Comparison of ENCODE assay signal across 16 mouse cellular contexts in genomic region chrX:101929131-101929530, GRCm38 (mm10).
A peak's percentile ranks its signal among the peaks of the same experiment; 100 is the strongest.
DNase-seq lines count a peak whose midpoint lies in the region; ATAC-seq and TF ChIP-seq lines count a peak whose summit lies in the region.
"Had no signal": no experiment of that assay in that cellular context is flagged by ENCODE, and none has a peak within 500 bp of the region (broad histone marks: within the 10 kb centered on the region; RNA-seq: fewer than 3 reads in every experiment).

No protein-coding gene starts in this region.

- H3K9ac ChIP-seq in forebrain, embryonic 14.5 days (ENCODE audit: low read length) = no peak overlapping the region
- H3K9ac ChIP-seq in lung, embryonic 15.5 days = no peak overlapping the region
- H3K9ac ChIP-seq: limb, embryonic 13.5 days; liver, embryonic 14.5 days had no signal

- peak; percentile 47 for DNase-seq in forebrain, embryonic 14.5 days (ENCODE audit: low spot score)
- DNase-seq in forebrain, embryonic 10.5 days (ENCODE audit: extremely low spot score, low spot score) = no peak
- DNase-seq in lung, adult 2 months = no peak
- DNase-seq in MN1 (ENCODE audit: low spot score) (peak; percentile 12), adipocyte (ENCODE audit: low spot score) (peak; percentile 27)
- DNase-seq in thymus, postnatal 14 days = no peak
- DNase-seq in thymus, adult 18-20 months = no peak
- DNase-seq: cerebellum, adult 8-10 months; gastrocnemius, postnatal 10 days; kidney, adult 8-10 months; kidney, postnatal 36 days; layer of hippocampus, adult 9-11 months; right cerebral cortex, postnatal 25 days had no signal

- TF ChIP-seq POLR2A in lung, adult 2 months (IDR thresholded peaks at IDR 0.05; ENCODE audit: borderline replicate concordance, extremely low read depth, low read depth, low read length) = no peak

- H3K9me3 ChIP-seq in forebrain, embryonic 14.5 days (replicated peaks; ENCODE audit: control insufficient read depth, low read length) = no peaks in the 10 kb centered on the region
- H3K9me3 ChIP-seq in forebrain, embryonic 10.5 days = no peaks in the 10 kb centered on the region
- H3K9me3 ChIP-seq in lung, embryonic 15.5 days = no peaks in the 10 kb centered on the region
- H3K9me3 ChIP-seq: limb, embryonic 13.5 days had no signal

- no peak for TF ChIP-seq CTCF in lung, adult 2 months (IDR thresholded peaks at IDR 0.05; ENCODE audit: insufficient read depth, low read length)

- no peaks in the 10 kb centered on the region; the same call in 1 of the 2 replicates for H3K27me3 ChIP-seq in forebrain, embryonic 14.5 days (replicated peaks; ENCODE audit: control insufficient read depth, insufficient read depth, low read length)
- peaks cover 92% of the 10 kb centered on the region for H3K27me3 ChIP-seq in forebrain, embryonic 10.5 days (ENCODE audit: poor library complexity, severe bottlenecking)
- peaks cover 9% of the 10 kb centered on the region; the same call in 1 of the 2 replicates for H3K27me3 ChIP-seq in lung, embryonic 15.5 days

- H3K4me3 ChIP-seq in forebrain, embryonic 14.5 days (ENCODE audit: low read depth, low read length) = no peak overlapping the region
- H3K4me3 ChIP-seq in forebrain, embryonic 10.5 days = no peak overlapping the region
- no peak overlapping the region for H3K4me3 ChIP-seq in lung, embryonic 15.5 days
- H3K4me3 ChIP-seq in lung, adult 2 months (replicated peaks; ENCODE audit: extremely low read depth, low read depth, low read length) = no peak overlapping the region
- H3K4me3 ChIP-seq: limb, embryonic 13.5 days had no signal

- H3K36me3 ChIP-seq in forebrain, embryonic 14.5 days (ENCODE audit: control insufficient read depth, insufficient read depth, low read length) = no peaks in the 10 kb centered on the region
- H3K36me3 ChIP-seq in forebrain, embryonic 10.5 days (replicated peaks) = no peaks in the 10 kb centered on the region
- no peaks in the 10 kb centered on the region for H3K36me3 ChIP-seq in lung, embryonic 15.5 days
- H3K36me3 ChIP-seq: limb, embryonic 13.5 days had no signal

- H3K4me2 ChIP-seq in forebrain, embryonic 14.5 days (ENCODE audit: low read length) = no peak overlapping the region
- H3K4me2 ChIP-seq in lung, embryonic 15.5 days = no peak overlapping the region
- H3K4me2 ChIP-seq: limb, embryonic 13.5 days had no signal

- peak; percentile 46; the same call in 1 of the 2 replicates for ATAC-seq in forebrain, embryonic 14.5 days
- no peak for ATAC-seq in lung, embryonic 15.5 days (ENCODE audit: borderline replicate concordance, extremely low read depth, low FRiP score, low TSS enrichment)

- H3K27ac ChIP-seq in forebrain, embryonic 14.5 days (ENCODE audit: low read depth, low read length) = no peak overlapping the region
- H3K27ac ChIP-seq in forebrain, embryonic 10.5 days = no peak overlapping the region
- H3K27ac ChIP-seq in lung, embryonic 15.5 days = peak overlapping the region; percentile 44; the same call in 1 of the 2 replicates
- H3K27ac ChIP-seq: limb, embryonic 13.5 days; liver, embryonic 14.5 days had no signal

- WGBS in forebrain, embryonic 14.5 days = 77% methylated on average over 2 of the region's 2 CpGs
- WGBS in forebrain, embryonic 10.5 days = 89% methylated on average over 2 of the region's 2 CpGs
- WGBS in lung, embryonic 15.5 days = 62% methylated on average over 2 of the region's 2 CpGs
- WGBS in lung, adult 2 months = 79% methylated on average over 2 of the region's 2 CpGs

- no peaks in the 10 kb centered on the region for H3K4me1 ChIP-seq in forebrain, embryonic 14.5 days (ENCODE audit: control insufficient read depth, insufficient read depth, low read length)
- H3K4me1 ChIP-seq in forebrain, embryonic 10.5 days = no peaks in the 10 kb centered on the region
- H3K4me1 ChIP-seq in lung, embryonic 15.5 days = no peaks in the 10 kb centered on the region
- no peaks in the 10 kb centered on the region for H3K4me1 ChIP-seq in lung, adult 2 months (ENCODE audit: control insufficient read depth, insufficient read depth, low read length)
- H3K4me1 ChIP-seq: limb, embryonic 13.5 days had no signal

Comparison
In these comparisons a context has a peak if more than half of its experiments do, and no peak if none do; other contexts are left out.
1. DNase-seq: peak in forebrain, embryonic 14.5 days (single experiment), MN1 (single experiment) and adipocyte (single experiment); none in forebrain, embryonic 10.5 days (single experiment), lung, adult 2 months (single experiment), thymus, postnatal 14 days (single experiment) and thymus, adult 18-20 months (0 of 2).